Mouse (Mus musculus) hematopoietic stem cell, adult 5-6 weeks (primary cell): ENCODE data around the gene Shisa9. TPM values are rescaled to one million over a fixed set of nuclear protein-coding genes. Genes with fewer than 3 reads are reported as not detected.

Experiments used
- total RNA-seq: library from RNA; stranded (forward); fragments of 172-1452, 232-1000 nt; gene quantifications from 2 replicates; pipeline ENCODE4 v1.2.3, GENCODE M21; 2017

The Shisa9 gene
- total RNA-seq, 1 experiment from 2014 or later = not detected

Other genes with a start within 250 kb of the Shisa9 start
- gene Cpped1, start 74.7 kb upstream of the Shisa9 start, total RNA-seq = 22.8 and 25.7 TPM in 2 replicates